Mouse (Mus musculus) kidney, embryonic 14.5 days (tissue): ENCODE results near the gene Gm21887. TPM values are rescaled to one million over a fixed set of nuclear protein-coding genes. Genes with fewer than 3 reads are reported as not detected.

Experiments
- polyA plus RNA-seq: library from polyadenylated mRNA; unstranded; fragments of >200 nt; fragmentation: Nextera tagmentation; extraction: Ambion mirVana; gene quantifications from 2 replicates; pipeline ENCODE4 v1.2.1, GENCODE M21; 2014

Gene Gm21887
- polyA plus RNA-seq, 1 experiment from 2014 or later = 279 TPM

Other genes with a start within 250 kb of the Gm21887 start
- gene 4933400A11Rik, start 230.0 kb upstream of the Gm21887 start, polyA plus RNA-seq = not detected in 2 replicates